Mouse (Mus musculus) adrenal gland (tissue): ENCODE results near the gene Wipf1.

ENCODE experiments used
- intact Hi-C: fragments of 180-260 bp; cut with DNase I; formaldehyde crosslinking; loops from one replicate; pipeline ENCODE4 v1.15.1; 2025

Wipf1 gene

DNA sequence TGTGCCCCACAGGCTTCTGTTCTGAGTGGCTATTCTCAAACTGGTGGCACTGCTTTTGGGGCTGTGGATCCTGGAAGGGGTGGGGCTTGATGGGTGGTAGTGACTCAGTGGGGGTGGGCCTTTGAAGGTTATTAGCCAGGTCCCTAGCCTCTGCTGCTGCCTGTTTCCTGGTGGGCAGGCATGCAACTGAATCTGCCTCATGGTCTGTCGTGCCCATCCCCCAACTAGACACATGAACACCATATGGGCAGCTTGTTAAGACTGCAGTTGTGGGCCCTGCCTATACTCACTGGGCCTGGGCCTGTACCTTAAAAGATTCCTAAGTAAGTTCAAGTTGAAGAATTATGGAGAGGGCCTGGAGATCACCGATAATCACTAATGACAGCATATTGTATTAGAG, 16.0 kb upstream of the Wipf1 start:
- intact Hi-C loops, result no loop called here

DNA sequence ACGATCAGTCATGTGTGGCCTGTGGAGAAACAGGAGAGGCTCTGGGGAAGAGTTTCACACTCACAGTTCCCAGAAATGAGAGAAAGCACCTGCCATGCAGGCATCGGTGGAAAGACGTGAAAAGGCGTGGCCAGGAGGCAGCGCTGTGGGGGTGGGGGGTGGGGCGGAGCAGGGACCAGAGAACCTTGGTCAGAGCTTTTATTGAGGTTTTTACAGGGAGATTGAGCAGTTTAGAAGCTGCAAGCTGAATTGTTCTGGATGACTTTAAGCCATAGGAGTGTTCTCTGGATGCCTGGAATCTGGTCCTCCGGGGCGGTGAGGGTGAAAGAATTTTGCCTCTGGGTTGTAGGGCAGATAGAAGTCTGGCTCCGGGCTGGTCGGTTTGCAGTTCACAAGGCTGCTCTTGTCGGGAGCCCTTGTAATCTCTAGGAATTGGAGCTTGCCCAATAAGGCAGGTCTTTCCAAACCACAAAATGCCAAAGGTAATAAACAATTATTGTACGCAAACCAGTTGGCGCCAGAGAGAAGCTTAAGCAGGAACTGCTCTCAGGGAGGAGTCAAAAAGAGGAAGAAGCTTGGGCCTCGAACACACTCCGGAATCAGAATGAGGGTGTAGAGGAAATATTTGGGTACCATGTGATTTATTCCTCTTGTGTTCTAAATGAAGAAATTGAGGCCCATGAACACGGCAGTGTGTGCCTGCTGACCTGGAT, 11.1 kb upstream of the Wipf1 start:
- intact Hi-C loops, result no loop called here

DNA sequence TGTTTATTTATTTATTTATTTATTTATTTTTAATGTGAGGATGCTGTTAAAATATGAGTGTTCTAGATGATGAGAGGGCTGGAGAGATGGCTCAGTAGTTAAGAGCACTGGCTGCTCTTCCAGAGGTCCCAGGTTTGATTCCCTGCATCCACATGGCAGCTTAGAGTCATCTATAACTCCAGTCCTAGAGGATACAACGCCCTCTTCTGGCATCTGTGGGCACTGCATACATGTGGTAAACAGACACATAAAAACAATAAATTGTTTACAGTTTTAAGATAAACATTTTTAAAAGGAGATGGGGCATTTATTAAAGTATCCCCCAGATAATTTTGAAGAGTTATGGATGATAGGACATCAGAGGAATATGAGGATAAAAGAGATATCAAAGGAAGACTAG, 10.2 kb upstream of the Wipf1 start:
- intact Hi-C loops, result no loop called here

DNA sequence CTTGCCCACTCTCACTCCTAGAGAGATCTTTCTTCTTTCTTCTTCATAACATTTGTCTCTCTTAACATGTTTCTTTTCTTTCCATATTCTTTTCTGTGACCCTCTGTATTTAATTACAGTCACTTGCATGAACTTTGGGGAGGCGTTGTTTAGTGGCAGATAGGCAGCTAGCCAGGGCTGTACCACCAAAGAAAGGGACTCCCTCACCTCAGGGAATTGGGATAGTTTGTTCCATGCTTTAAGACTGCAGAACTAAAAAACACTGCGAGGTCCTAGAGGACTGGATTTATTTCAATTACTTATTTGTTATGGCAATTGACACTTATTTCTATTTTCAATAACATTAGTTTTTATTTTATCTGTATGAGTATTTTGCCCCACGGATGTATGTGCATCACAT, 9.6 kb upstream of the Wipf1 start:
- intact Hi-C loops, result no loop called here

DNA sequence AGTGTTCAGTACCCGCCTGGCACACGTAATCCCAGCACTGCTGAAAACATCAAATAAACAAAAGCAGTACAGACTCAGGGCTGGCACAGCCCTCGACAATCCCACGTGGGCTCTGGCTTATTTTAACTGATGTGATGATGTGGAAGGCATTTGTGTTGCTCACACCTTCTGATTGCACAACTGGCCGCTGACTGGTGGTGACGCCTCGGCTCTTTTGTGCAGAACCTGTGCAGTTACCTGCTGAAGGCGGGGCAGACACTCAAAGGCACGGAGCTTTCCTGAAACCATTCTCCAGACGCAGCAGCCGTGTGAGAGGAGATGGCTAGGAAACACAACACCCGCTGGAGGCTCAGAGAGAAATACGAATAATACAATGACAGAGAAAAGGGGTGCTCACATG, 9.1 kb upstream of the Wipf1 start:
- intact Hi-C loops, result no loop called here

DNA sequence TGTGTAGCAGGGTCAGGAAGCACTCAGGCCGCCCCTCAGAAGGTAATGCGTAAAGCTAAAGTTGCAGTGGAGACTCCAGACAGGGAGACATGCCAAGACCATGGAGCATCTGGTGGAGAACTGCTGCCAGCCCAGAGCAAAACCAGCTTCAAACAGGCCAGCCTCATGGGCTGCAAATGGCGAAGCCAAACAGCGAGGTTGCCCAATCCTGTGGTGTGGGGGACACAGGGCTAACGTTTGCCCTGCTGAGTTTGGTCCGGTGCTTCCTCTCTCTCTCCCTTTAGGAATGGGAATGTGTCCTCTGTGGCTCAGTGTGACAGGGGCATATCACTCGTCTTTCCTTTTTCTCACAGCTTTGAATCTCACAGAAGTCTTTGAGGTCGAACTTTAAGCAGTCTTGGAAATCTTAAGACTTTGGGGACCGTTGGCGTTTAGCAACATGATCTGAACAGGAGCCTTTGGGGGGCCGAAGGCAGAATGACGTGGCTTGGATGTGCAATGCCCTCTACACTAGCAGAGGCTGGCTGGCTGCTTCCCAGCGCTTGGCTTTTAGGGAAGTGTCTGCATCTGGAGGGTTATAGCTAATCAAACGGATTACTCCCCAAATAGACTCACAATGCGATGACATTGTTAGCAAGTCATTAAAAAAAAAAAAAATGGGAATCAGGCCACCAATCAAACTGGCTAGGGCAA, 6.7 kb upstream of the Wipf1 start:
- intact Hi-C loops, result no loop called here

DNA sequence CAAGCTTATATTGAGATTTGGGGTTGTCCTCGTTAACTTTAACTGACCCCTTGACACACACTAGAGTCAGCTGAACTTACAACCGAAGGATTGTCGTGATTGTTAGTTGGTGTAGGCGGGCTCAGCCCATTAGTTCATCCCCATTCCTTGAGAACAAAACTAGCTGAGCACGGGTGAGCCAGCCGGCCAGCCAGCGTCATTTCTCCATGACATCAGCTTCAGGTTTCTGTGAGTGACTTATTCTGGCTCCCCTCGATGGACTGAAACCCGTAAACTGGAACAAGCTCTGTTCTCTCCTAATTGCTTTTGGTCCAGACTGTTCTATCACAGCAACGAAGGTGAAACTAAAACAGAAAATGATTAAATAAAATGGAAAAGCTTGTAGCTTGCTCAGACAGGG, 5.2 kb upstream of the Wipf1 start:
- intact Hi-C loops, result no loop called here

DNA sequence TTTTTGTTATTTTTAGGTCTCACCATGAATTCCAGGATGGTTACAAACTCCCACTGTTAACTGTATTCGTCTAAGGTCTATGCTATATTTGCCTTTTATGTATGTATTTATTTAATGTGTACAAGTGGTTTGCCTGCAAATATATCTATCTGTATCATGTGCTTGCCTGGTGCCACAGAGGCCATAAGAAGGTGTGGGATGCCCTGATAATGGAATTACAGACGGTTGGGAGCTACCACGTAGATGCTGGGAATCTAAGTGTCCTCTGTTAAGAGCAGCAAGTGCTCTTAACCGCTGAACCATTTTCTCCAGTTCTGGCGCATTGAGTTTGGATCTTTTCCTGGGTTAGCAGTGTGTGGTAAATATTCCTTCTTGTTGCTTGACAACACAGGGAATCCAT, 953 bp upstream of the Wipf1 start:
- intact Hi-C loops, result no loop called here

DNA sequence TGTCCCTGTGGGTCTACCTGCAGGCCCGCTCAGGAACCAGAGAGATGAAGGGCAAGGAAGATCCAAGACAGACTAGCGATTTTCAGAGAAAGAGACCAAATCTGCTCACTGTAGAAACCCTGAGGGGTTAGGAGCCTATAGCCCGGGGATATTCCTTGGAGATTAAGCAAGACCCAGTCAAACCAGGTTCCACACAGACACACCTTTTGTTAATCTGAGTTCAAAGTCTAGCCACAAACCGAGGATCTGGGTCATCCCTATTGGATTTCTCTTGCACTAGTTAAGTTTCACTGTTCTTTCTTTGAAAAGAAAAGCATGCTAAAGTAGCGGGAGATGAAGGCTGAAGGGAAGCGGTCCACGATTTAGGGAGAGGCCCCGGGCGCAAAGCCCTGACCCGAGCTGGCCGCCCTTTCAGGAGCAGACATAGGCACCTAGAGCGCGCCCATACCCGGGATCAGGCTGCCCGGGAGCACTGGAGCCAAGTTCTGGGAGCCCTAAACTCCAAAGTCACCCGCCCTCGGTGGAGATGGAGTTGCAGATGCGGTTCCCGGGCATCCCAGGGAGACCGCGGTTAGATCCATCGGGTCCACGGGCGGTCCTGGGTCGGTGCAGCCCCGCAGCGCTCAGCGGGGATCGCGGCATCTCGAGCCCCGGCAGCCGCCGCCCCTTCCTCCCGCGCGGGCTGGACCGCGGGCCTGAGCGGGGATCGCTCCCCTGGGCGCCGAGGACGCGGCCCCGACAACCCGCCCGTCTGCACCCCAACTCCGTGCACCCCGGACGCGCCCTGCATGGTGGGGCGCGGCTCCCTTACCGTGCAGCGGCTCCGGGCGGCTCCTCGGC, 798 bp downstream of the Wipf1 start:
- intact Hi-C loops, result loop anchor here (5.0 kb wide), 1 partner anchor 36 kb away; no protein-coding TSS in a partner anchor

DNA sequence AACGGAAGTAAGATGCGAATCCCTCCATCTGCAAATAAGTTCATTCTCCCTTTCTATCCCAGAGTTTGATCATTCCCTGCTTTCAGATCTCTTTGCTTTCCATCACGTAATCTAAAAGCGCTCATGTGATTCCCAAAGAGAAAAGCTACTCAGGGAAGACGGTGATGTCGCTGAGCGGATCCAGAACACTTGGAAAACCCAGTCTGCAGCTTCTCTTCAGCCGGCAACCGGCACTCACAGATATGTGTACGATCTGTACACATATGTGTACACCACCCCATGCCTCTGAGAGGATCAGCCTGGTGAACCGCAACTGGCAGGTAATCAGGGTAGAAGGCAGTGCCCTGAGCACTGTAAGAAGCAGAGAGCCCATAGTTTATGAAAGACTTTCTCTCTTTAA, 1.6 kb downstream of the Wipf1 start:
- intact Hi-C loops, result loop anchor here (5.0 kb wide), 1 partner anchor 36 kb away; no protein-coding TSS in a partner anchor

DNA sequence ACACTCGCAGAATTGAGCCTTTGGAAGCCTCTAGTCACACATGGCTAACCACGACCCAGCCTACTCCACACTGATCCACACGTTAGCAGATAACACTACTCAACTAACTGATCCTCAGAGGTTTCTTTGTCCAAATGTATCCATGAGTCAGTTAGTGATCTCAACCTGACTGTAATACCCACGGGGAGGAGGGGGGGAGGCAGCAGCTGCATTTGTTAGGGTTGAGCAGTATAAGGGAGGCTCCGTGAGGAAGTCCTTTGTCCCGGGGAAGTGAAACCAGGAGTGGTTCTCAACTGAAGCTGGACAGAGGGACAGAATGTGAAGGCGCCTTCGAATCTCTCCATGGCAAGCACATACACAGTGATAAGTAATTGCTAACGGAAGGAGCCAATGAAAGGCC, 2.8 kb downstream of the Wipf1 start:
- intact Hi-C loops, result loop anchor here (5.0 kb wide), 1 partner anchor 34 kb away; no protein-coding TSS in a partner anchor

DNA sequence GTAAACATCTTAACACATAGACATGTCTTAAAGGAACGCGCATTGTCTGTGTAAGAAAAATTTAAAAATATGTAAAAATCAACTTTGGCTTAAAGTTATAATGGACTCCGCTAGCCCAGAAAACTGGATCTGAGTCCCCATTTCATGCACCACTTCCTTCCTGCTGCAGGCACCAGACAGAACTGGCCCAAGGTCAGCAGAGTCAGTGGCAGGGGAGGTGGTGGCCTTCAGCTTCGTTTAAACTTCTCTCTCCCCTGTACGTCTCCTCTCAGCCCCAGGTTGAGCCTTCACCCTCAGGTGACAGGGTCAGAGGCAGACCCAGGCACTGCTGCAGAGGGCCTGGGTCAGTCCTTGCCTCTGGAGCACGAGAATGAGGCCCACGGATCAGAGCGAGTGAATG, 6.6 kb downstream of the Wipf1 start:
- intact Hi-C loops, result no loop called here

DNA sequence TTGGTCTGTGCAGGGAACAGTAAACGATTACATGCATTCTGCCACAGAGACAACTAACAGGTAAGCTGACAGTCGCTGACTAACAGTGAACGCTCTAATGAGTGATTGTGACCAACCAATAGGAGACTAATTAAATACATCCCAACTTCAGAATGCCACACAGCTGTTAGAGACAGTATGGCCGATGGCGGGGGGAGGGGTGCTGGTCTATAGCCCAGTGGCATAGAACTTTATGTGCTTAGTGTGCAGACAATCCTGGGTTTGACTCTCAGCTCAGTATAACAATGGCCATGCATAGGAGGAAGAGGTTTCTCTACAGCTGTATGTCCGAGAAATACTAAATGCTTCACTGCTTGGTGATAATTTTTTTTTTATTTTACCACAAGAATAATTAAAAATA, 7.2 kb downstream of the Wipf1 start:
- intact Hi-C loops, result no loop called here

DNA sequence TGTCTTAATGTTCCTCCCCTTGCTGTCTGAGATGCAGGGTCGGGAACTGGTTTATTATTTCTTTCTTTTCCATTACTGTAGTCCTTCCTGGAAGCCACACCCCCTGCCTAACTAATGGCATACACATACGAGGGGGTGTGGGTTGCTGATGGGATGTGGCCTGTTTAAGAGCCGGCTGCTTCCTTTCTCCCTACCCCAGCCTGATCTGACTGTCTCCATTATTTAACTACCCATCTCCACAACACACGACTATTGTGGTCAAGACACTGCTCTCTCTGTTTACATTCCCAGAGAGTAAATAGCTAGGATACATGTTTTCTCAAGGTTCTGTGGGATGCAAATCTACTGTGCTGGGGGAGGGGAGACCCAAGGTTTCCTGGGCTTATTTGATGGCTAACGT, 7.8 kb downstream of the Wipf1 start:
- intact Hi-C loops, result no loop called here

DNA sequence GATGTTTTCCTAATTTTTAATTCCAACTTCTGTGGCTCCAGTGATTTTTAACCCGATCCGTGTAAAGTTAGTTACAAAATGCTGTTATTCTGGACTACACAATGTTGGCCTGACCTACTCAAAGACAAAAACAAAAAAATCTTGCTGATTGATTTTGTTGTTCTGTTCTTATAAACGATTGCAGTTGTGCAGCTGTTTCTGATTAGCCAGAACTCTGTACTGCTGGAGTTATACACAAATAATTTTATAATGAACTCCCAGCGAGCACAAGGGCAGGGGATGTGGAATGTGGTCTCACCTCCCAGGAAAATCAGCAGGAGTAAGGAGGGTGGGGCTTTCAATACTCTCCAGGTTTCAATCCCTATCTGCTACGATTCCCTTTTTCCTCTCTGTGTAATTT, 10.6 kb downstream of the Wipf1 start:
- intact Hi-C loops, result no loop called here

DNA sequence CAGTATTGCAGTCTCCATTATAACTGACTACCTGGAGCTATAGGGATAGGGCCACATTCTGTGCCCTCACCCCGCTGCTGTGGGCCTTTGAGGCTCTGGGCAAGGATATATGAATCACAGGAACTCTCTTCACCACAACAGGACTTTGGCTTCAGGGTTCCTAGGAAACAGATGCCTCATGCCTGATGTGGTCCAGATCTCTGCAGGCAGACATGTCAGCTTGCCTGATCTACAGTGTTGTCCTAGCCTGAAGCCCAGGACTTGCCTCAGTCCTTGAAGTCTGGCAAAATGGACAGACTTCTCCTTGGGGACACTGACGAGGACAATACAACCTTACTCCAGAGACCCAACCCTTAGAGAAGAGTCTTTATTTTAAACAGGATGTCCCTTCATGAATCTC, 11.2 kb downstream of the Wipf1 start:
- intact Hi-C loops, result no loop called here

DNA sequence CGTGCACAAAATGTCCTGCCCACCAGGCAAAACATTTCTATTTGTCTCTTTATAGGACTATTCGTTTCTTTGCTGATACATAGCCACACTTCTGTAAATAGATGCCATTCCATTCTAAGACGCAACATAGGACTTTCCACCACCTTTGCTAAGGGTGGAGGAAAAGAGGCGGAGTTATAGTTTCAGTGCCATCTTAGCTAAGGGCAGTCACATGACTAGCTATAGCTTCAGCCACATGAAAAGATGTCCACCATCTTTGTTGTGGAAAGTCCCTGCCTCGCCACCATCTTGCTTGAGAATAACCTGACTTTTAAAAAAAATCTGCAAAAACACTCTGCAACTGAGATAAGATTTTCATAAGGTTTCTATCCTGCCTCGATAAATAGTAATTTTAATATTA, 15.4 kb downstream of the Wipf1 start:
- intact Hi-C loops, result no loop called here

DNA sequence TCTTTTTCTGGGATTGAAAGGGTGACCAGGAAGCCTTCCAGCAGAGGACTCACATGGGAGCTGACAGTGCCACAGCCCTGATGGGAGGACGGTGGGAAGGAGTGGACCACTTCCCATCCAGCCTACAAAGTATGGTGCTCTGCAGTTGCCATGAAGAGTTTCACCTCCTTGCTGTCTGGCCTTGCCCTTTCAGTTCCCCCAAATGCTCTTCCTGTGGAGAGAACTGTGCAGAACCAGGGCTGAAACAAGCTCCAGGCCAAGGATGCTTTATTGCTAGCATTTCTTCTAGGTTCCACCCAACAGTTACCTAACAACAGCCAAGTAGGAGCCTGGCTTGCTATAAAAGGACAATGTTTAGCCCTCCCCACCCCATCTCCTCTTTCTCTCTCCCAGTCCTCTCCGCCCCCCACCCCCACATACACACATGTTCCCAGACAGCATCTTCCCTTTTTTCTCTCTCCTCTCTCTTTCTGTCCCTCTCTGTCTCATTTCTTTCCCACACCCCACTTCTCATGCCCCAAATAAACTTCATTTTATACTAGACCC, 16.3 kb downstream of the Wipf1 start:
- intact Hi-C loops, result no loop called here

DNA sequence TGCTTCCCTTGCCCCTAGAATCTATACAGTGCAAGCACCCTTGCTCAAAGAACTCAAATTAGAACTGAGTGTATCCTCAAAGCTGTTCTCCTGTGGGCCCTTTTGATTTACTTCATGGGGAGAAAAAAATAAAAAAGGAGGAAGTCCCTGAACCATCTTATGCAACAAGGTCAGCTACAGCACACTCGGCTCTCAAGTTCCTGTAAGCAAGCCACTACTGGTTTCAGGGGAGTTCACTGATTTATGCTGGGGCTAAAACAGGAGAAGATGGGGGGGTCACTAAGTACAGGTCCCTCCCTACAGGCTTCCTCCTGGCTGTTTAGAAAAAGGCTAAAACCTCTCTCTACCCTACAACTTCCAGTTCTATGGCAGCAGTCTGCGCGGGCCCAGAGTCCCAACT, 17.5 kb downstream of the Wipf1 start:
- intact Hi-C loops, result no loop called here

DNA sequence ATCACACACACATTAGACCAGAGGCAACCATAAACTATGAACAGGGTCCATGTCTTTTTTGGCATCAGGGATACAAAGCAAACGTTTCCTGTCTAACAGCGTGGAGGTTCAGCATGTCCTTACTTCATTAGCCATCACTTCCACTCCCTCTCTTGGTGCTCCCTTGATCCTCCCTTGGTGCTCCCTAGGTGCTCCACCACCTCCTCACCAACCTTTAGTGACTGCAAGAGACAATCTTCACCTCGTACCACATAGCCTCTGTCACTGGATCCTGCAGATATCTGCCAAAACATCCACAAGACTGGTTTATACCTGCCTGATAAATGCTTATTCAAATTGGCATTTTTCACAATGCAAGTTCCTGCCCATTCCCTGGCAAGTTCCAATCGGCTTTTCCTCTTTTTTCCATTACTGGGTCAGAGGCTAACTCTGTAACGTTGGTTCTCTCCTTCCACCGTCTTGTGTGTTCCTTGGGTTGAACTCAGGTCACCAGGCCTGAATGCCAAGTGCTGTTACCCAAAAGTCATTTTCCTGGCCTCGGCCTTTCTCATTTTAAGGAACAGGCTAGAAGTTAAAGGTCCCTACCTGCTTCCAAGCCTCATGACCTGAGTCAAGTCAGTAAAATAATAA, 18.7 kb downstream of the Wipf1 start:
- intact Hi-C loops, result no loop called here

DNA sequence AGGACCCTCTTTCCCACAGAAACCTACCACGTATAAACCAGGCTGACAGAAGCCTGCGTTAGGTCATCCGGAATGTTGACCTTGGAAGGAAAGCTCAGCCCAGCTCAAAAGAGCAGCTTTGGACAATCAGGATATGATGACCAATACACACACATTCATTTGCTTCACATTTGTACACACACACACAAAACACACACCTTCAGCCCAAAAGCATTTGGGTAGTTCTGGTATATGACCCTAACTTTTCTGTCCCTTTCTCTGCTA, 19.6 kb downstream of the Wipf1 start:
- intact Hi-C loops, result no loop called here
